Mouse (Mus musculus) intestine, postnatal 0 days (tissue): Measurements from ENCODE around the gene Sytl2. TPM values are rescaled to one million over a fixed set of nuclear protein-coding genes. Genes with fewer than 3 reads are reported as not detected.

Experiments
- ATAC-seq: fragments of 200-750 bp; cut with Nextera tagmentation; 2 replicates; pipeline ENCODE4 v1.8.0; 2017; ENCODE audit warnings: mild to moderate bottlenecking, moderate TSS enrichment, moderate library complexity
- H3K27ac ChIP-seq: fragments of 300-500 bp; sonication (generic); 2 replicates; pipeline ENCODE4 v1.5.1; 2014; ENCODE audit warnings: mild to moderate bottlenecking, low read depth, low read length, moderate library complexity
- H3K27me3 ChIP-seq: fragments of 300-500 bp; sonication (generic); replicated peaks from 2 replicates; pipeline ENCODE4 v1.6.1; 2014; ENCODE audit warnings: low read length, mixed read lengths; ENCODE audit not compliant: control insufficient read depth, insufficient read depth
- H3K36me3 ChIP-seq: fragments of 300-500 bp; sonication (generic); 2 replicates; pipeline ENCODE4 v1.6.1; 2014; ENCODE audit warnings: mild to moderate bottlenecking, moderate library complexity; ENCODE audit not compliant: control insufficient read depth, insufficient read depth
- H3K4me1 ChIP-seq: fragments of 300-500 bp; sonication (generic); replicated peaks from 2 replicates; pipeline ENCODE4 v1.6.1; 2014; ENCODE audit warnings: antibody characterized with exemption, low read length, mixed read lengths; ENCODE audit not compliant: control insufficient read depth, insufficient read depth
- H3K4me2 ChIP-seq: fragments of 300-500 bp; sonication (generic); replicated peaks from 2 replicates; pipeline ENCODE4 v1.6.1; 2014; ENCODE audit warnings: low read depth, mild to moderate bottlenecking, moderate library complexity
- H3K4me3 ChIP-seq: fragments of 300-500 bp; sonication (generic); 2 replicates; pipeline ENCODE4 v1.5.1; 2014; ENCODE audit warnings: low read depth, low read length
- H3K9ac ChIP-seq: fragments of 300-500 bp; sonication (generic); 2 replicates; pipeline ENCODE4 v1.6.1; 2014; ENCODE audit warnings: mild to moderate bottlenecking, low read depth, low read length
- H3K9me3 ChIP-seq: fragments of 300-500 bp; sonication (generic); 2 replicates; pipeline ENCODE4 v1.6.1; 2016; ENCODE audit warnings: mixed run types; ENCODE audit not compliant: control insufficient read depth
- CTCF ChIP-seq: sonication (generic); IDR thresholded peaks from 2 replicates; pipeline ENCODE4 v1.5.1; 2016; ENCODE audit warnings: low read depth, mild to moderate bottlenecking, control low read depth, antibody characterized with exemption, moderate library complexity
- WGBS: fragments of 180-500 bp; shearing (Covaris S2); extraction: QIAGEN DNeasy Blood & Tissue Kit; methylation state at CpG from one replicate; pipeline ENCODE4 v1.1.7; 2014; 5-methylcytosine and 5-hydroxymethylcytosine counted together
- polyA plus RNA-seq: library from polyadenylated mRNA; unstranded; fragments of >200 nt; fragmentation: Nextera tagmentation; extraction: Ambion mirVana; gene quantifications from 2 replicates; pipeline ENCODE4 v1.2.1, GENCODE M21; 2015

The Sytl2 gene
- 7.0 and 7.4 TPM in 2 replicates for polyA plus RNA-seq

DNA sequence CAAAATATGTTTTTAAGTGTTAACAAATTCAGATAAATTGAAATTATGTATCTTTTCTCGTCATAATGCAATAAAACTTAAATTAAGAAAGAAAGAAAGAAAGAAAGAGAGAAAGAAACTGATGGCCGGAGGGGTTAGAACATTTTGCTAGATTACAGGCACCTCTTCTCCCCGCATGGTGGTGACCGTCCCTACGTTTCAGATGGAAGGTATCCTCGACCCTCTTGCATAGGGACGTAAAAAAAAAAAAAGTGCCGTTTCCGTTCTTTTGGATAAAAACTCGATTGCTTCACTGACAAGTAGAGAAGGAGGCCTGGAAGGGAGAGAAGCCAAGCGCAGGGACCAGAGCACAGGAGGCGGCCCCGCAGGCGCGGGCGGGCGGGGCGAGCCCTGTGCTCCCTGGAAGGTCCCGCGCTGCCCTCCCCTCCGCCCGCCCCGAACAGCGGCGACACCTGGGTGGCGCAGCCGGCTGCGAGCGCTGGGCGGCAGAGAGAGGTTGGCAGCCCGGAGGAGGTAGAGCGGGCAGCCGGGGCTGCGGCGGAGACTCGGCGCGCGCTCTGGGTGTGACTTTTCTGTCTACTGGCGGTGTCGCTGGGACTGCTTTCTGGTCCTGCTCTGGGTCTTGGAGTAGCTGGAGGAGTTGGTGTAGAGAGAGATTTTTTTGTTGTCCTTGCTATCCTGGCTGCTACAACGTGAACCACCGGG is at the start of gene Sytl2:
Gene Sytl2 (plus strand): TSS at position 311 of the 705 bp plus-strand sequence.
- peak; percentile 84 for ATAC-seq
- Histone ChIP-seq H3K27ac (no peak within 1 kb of the TSS; the same call in 1 of the 2 replicates), H3K4me3 (peak within 1 kb of the TSS; percentile 57), H3K4me1 (no peaks in the 10 kb centered on the region), H3K9me3 (no peaks in the 10 kb centered on the region), H3K4me2 (peak within 1 kb of the TSS; percentile 90), H3K9ac (peak within 1 kb of the TSS; percentile 46), H3K36me3 (no peaks in the 10 kb centered on the region), H3K27me3 (no peaks in the 10 kb centered on the region)
- TF ChIP-seq CTCF: peak; percentile 30
- WGBS: 1% methylated on average over 37 of the region's 43 CpGs

DNA sequence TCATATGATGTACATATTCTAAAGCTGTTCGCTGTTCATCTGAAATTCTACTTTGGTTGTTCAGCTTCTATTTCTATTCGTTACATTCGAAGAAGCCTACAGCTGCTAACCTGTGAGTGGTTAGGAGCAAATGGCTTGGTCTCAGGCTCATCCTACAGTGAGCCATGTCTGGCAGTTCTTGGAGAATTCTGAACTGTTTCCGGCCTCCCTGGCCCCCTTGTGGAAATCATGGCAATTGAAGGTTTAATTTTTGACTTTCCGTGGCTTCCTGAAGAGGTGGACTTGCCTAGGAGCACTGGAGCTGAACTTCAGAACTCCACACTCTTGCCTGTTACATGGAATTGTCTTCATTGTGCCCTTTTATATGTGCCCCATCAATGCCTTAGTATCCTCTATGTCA is 49.1 kb upstream of the Sytl2 start:
- no peaks in the 10 kb centered on the region for H3K9me3 ChIP-seq
- TF ChIP-seq CTCF: peak; percentile 55
- H3K36me3 ChIP-seq: no peaks in the 10 kb centered on the region
- no peak overlapping the region for H3K9ac ChIP-seq
- H3K4me1 ChIP-seq: no peaks in the 10 kb centered on the region
- no peak overlapping the region for H3K4me3 ChIP-seq
- no peak for ATAC-seq
- no peak overlapping the region for H3K27ac ChIP-seq
- H3K27me3 ChIP-seq: no peaks in the 10 kb centered on the region
- H3K4me2 ChIP-seq: no peak overlapping the region
- WGBS: 69% methylated on average over 5 of the region's 5 CpGs

GRCm38 (mm10) chr7:90258701-90259100 is 43.4 kb upstream of the Sytl2 start:
- Histone ChIP-seq H3K4me3 (no peak overlapping the region), H3K9ac (no peak overlapping the region), H3K4me2 (no peak overlapping the region), H3K27ac (no peak overlapping the region), H3K4me1 (no peaks in the 10 kb centered on the region), H3K27me3 (no peaks in the 10 kb centered on the region), H3K36me3 (no peaks in the 10 kb centered on the region), H3K9me3 (no peaks in the 10 kb centered on the region)
- WGBS: 69% methylated on average over 2 of the region's 2 CpGs
- no peak for ATAC-seq
- no peak for TF ChIP-seq CTCF

GRCm38 (mm10) chr7:90259899-90260298 is 42.2 kb upstream of the Sytl2 start:
- Histone ChIP-seq H3K4me3 (no peak overlapping the region), H3K4me1 (no peaks in the 10 kb centered on the region), H3K9me3 (no peaks in the 10 kb centered on the region), H3K27me3 (no peaks in the 10 kb centered on the region), H3K9ac (no peak overlapping the region), H3K36me3 (no peaks in the 10 kb centered on the region), H3K27ac (no peak overlapping the region), H3K4me2 (no peak overlapping the region)
- TF ChIP-seq CTCF: no peak
- 82% methylated on average over 2 of the region's 2 CpGs for WGBS
- no peak for ATAC-seq

DNA sequence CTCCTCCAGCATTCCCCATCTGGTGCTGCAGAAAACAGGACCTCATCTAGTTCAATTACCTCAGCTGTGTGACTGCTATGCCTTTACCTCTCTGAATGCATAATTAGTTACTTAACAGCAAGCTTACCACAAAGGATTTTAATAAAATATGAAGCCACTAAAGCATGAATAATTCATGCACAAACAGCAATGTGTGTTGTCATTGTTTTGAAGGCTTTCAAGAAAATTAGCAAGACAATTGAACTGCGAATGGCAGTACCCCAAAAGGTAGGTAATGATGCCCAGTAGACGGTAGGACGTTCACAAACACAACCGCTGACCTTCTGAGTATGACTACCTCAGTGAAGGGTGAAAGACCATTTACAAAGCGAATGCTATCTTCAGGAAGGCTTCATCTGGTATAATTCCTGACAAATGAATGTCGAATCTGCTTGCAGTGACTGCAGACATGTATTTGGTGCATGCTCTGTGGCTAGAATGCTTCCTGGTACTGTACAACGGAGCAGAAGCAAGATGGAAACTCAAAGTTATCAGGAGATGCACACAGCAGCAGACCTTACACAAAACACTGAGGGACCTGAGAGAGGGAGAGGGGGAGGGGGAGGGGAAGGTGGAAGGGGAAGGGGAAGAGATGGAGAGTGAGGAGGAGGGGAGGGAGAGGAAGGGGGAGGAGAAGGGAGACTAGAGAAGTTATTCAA is 40.0 kb upstream of the Sytl2 start:
- WGBS: 42% methylated on average over 7 of the region's 7 CpGs
- H3K27ac ChIP-seq: no peak overlapping the region
- no peak for TF ChIP-seq CTCF
- H3K4me2 ChIP-seq: no peak overlapping the region
- no peaks in the 10 kb centered on the region for H3K27me3 ChIP-seq
- ATAC-seq: no peak
- H3K9me3 ChIP-seq: no peaks in the 10 kb centered on the region
- no peaks in the 10 kb centered on the region for H3K36me3 ChIP-seq
- no peak overlapping the region for H3K4me3 ChIP-seq
- no peaks in the 10 kb centered on the region for H3K4me1 ChIP-seq
- H3K9ac ChIP-seq: no peak overlapping the region

GRCm38 (mm10) chr7:90265289-90265970 is 36.6 kb upstream of the Sytl2 start, which contains the start of gene Ccdc83:
Gene Ccdc83, minus strand, starts transcription at chr7:90265777.
- H3K4me1 ChIP-seq: no peaks in the 10 kb centered on the region
- peak within 1 kb of the TSS; percentile 49 for H3K4me2 ChIP-seq
- no peaks in the 10 kb centered on the region for H3K27me3 ChIP-seq
- peak; percentile 98 for TF ChIP-seq CTCF
- 7% methylated on average over 28 of the region's 28 CpGs for WGBS
- no peaks in the 10 kb centered on the region for H3K36me3 ChIP-seq
- ATAC-seq: peak; percentile 61
- no peak within 1 kb of the TSS for H3K27ac ChIP-seq
- H3K9me3 ChIP-seq: no peaks in the 10 kb centered on the region
- H3K4me3 ChIP-seq: peak within 1 kb of the TSS; percentile 5; the same call in 1 of the 2 replicates
- no peak within 1 kb of the TSS for H3K9ac ChIP-seq
